Mouse (Mus musculus) liver, adult 2 months (tissue): Measurements from ENCODE around the gene Xylt2.

Experiments
- CTCF ChIP-seq: fragments of 200-500 bp; IDR thresholded peaks from 2 replicates; pipeline ENCODE4 v1.5.1; 2011; ENCODE audit warnings: low read depth, low read length, control low read depth
- POLR2A ChIP-seq: fragments of 200-500 bp; IDR thresholded peaks from 2 replicates; pipeline ENCODE4 v1.6.1; 2011; ENCODE audit warnings: low read length, control low read depth; ENCODE audit not compliant: insufficient read depth; ENCODE audit errors: extremely low read depth

DNA sequence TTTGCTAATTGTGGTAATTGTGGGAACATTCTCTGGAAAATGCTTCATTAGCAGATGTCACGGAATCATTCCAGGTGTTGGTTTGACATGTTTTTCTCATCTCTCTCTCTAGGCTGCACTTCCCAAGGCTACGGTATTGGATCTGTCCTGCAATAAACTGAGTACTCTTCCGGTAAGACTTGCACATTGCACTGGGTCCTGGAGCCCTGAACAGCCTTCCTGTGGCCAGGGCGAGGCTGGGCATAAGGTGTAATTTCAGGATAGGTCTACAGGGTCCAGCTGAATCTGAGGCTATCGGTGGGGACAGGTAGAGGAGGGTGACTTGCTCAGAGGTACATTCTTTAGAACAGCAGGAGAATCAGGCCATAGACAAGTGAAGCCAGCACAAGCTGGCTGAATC, 45.3 kb downstream of the Xylt2 start:
- TF ChIP-seq CTCF (no peak), POLR2A (no peak)
